Mouse (Mus musculus) MN1 (cell line): ENCODE data around the gene Tesk2.
A peak's percentile ranks its signal among the peaks of the same experiment; 100 is the strongest.
"Not testable (repeated sequence)": the region's sequence is repeated elsewhere in the genome, so short reads cannot be mapped to it uniquely, and the experiment has no call there.

Source experiments
- DNase-seq: peaks from one replicate; pipeline ENCODE4 v3.0.0-alpha.2; 2016; ENCODE audit warnings: low spot score

Gene Tesk2

DNA sequence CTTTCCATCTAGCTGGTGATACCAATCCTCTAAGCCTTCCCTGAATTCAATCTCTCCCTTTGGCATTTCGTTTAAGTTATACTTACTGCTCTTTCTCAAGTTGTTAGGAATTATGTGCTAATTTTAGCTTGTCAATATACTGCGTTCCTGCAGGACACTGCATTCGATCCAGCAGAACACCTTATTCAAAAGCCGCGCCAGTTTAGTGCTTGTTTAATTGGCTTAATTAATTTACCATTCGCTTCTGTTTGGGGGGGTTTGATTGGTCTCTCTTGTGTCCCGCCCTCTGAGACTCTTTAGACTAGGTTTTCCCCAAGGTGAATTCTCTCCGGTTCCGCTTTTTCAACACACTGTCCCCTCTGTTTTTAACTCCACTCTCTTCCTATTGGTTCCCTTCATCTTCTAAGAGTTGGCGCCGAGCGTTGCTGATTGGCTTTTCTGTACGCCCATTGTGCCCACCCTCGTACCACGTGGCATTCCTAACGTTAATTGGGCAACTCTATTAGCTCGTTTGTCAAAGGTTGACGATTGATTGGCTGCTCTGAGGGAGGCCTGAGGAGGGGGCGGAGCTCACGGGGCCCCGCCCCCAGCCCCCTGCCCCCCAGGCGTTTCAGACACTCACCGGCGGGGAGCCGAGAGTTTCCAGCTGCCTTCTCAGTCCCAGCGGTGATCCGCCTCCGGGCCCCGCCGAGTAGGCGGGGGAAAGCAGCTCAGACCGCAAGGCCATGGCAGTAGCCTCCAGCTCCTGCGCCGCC lies at the start of gene Tesk2:
TSS of gene Tesk2 (plus strand) at position 606 of the 755 bp plus-strand sequence.
- DNase-seq = peak; percentile 92

DNA sequence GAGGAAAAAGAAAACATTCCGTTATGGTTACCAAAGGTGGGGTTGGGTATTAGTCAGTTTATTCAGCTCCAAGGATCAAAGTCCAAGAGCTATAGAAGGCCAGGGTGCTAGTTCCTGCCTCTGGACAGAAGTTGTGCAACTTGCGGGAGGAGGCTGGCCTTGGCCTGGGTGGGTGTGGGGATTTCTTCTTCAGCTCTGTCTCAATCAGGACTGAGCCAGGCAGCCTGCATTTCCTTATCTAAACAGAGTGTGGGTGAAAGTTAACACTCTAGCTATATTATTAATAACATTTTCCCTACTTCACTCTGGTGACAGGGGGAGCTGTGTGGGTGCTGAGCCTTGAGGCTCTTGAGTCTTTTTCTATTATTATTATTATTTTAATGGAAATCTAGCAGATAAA lies 48.0 kb upstream of the Tesk2 start:
- DNase-seq = no peak

DNA sequence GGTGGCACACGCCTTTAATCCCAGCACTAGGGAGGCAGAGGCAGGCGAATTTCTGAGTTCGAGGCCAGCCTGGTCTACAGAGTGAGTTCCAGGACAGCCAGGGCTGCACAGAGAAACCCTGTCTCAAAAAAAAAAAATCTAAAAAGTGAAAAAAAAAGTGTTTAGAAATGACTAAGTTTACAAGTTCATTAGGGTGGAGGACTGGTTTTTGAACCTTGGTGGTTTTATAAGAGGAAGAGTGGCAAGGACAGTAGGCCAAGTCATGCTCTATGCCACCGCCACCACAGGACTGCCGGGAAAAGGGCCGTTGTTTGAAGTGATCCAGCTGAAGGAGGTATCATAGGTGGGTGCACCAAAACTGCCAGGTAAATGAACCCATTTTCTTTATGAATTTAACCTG lies 46.0 kb upstream of the Tesk2 start:
- DNase-seq = not testable (repeated sequence)

DNA sequence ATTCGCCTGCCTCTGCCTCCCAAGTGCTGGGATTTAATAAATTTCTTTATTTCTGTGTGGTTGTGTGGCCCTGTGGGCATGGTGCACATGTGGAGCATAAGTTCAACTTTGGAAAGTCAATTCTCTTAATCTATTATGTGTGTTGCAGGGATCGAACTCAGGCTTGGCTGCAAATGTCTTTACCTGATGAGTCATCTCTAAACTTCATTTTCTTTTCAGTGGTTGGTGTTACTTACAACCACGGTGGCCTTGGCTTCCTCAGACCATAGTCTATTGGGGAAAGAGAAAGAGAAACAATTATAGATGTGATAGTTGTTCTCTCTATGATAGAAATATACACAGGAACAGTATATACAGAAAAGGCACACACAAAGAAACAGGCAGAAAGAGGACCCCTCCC lies 44.7 kb upstream of the Tesk2 start:
- DNase-seq = no peak

GRCm38 (mm10) chr4:116677808-116678207 lies 42.9 kb upstream of the Tesk2 start:
- DNase-seq = no peak

- peak; percentile 34 for DNase-seq
These were observed 41.6 kb upstream of the Tesk2 start for GRCm38 (mm10) chr4:116679141-116679540.

DNA sequence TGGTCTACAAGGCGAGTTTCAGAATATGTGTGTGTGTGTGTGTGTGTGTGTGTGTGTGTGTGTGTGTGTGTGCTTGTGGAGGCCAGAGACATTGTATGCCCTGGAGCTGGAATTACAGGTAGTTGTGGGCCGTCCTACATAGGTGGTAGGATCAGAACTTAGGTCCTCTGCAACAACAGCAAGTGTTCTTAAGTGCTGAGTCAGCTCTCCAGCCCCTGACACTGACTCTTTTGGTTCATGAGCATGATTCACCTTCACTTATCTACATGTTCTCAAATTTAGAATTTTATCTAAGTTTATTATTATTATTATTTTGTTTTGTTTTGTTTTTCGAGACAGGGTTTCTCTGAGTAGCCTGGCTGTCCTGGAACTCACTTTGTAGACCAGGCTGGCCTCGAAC lies 40.2 kb upstream of the Tesk2 start:
- DNase-seq = not testable (repeated sequence)

GRCm38 (mm10) chr4:116683957-116684356 lies 36.8 kb upstream of the Tesk2 start:
- no peak for DNase-seq

DNA sequence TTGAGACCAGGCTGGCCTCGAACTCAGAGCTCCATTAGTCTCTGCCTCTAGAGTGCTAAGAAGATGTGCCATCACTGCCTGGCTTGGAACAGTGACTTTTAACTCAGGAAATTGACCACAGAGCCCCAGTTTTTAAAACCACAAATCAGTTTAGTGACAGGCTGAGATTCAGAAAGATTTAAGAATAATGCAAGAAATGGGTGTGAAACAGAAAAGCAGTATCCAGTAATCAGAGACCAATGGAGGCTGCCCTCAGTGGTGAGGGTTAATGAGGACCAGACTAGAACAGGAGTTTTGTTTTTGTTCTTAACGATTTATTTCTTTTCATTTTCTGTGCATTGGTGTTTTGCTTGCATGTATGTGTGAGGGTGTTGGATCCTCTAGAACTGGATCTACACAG lies 36.1 kb upstream of the Tesk2 start:
- no peak for DNase-seq

GRCm38 (mm10) chr4:116685402-116686061 lies 35.2 kb upstream of the Tesk2 start, which contains the start of gene Prdx1:
Gene Prdx1, plus strand, starts transcription at chr4:116685544.
- peak; percentile 88 for DNase-seq

DNA sequence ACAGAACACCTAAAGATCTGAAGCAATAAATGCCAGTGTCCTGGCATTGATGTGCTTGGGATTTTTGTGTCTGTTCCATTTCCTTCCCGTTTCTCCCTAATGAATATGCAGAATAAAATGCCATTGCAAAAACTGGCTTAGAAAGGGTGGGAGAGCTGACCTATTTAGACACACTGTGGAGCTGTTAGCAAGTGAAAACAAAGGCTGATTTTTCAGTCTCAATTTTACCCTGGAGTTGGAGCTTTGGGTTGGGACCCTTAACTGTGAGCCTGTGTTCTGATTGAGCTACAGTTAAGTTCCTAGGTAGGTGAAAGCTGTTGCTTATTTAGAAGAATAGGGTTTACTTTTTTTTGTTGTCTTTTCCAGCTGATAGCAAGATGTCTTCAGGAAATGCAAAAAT lies 33.7 kb upstream of the Tesk2 start:
- DNase-seq = no peak

GRCm38 (mm10) chr4:116689309-116689876 lies 31.4 kb upstream of the Tesk2 start:
- no peak for DNase-seq

DNA sequence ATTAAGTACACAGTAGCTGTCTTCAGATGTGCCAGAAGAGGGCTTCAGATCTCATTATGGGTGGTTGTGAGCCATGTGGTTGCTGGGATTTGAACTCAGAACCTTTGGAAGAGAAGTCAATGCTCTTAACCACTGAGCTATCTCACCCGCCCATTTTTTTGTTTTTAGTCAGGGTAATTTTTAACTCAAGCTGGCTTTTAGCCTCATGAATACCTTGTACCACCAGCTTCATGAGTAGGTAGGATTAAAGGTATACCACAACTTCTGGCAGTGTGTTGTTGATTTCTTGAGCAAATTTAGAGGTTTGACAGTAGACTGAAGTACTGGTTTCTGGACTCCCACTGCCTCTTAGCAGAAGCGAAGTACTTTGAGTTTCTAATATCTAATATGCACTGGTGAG lies 28.6 kb upstream of the Tesk2 start:
- no peak for DNase-seq

- DNase-seq = no peak
These were observed 27.0 kb upstream of the Tesk2 start for GRCm38 (mm10) chr4:116693785-116694184.

DNA sequence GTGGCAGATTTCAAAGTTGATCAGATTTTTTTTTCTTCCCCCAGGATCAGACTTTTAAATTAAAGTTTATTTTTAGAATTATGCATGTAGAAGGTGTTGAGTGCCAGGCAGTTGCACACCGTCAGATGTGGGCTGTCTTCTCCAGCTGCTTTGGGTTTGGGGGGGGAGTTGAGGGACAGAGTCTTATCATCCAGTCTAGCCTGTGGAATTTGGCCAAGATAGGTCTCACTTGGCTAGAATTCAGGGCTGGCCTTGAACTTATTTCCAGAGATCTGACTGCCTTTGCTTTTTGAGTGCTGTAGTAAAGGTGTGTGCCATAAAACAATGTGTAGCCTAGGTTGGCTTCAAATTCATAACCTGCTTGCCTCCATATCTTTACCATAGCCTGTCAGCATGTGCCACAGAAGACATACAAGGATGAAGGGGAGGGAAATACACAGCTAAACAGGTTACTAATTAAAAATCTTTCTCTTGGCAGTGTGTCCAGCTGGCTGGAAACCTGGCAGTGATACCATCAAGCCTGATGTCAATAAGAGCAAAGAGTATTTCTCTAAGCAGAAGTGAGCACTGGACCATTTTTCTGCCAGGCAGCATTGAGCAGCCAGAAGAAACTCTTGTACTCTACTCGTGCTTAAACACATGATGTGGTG lies 21.9 kb upstream of the Tesk2 start:
- DNase-seq = no peak

DNA sequence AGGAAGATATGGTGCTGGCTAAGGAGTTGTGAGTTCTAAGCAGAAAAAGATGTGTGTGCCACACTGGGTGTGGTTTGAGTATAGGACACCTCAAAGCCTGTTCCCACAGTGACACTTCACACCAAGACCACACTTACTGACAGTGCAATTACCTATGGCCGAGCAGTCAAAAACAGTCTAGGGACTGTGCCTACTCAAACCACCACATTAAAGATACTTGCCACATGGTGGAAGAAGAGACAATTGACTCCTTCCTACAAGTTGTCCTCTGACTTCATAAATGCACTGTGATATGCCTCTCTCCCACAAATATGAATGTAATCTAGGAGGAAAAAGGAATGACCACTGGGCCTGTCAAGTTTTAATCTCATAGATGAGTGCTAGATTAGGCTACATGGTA lies 19.8 kb upstream of the Tesk2 start:
- DNase-seq = no peak

- peak; percentile 58 for DNase-seq
These were observed 16.9 kb upstream of the Tesk2 start for GRCm38 (mm10) chr4:116703804-116704203.

DNA sequence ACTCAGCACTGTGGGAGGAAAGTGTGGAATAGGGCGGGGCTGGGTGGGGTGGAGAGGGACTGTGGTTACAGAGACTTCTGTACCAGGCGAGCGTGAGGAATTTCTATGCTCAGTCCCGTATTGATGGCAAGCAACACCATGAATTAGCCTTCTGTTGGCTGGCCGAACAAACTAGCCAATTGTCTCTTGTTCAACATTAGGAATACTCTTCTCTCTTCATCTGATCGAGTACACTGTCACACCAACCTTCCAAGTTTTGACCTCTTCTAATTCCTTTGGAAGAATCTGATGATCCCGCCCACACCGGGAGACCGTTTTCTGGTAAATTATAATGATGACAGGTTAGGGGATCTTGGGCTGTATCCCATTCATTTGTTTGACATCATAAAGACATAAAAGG lies 13.1 kb upstream of the Tesk2 start:
- no peak for DNase-seq

DNA sequence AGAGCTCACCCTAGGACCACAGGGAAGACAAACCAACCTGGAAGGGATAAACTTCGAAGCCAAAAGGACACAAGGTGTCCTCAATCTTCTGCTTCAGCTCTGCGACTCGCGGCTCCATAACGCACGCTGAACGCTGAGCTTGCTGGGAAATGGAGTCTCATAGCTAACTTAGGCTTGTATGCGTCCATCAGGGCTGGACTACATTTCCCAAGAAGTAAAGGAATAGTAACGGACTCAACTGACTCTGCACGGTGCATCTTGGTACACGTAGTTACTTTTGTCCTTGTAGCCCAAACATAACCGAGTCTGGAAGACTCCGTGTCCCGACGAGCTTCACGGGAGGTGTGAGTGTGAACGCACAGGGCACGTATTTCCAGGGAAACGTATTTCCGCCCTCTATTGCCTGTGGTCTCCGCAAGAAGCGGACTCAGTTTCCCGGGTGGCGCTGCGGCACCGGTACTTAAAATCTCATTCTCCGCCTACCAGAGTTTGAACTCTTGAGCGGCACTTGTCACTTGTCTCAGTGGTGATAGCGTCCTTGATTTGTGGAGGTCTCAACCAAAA lies 12.5 kb upstream of the Tesk2 start, which contains the start of the genes Mmachc and Ccdc163:
TSS of gene Mmachc (minus strand) at position 206 of the 564 bp plus-strand sequence.
TSS of gene Ccdc163 (plus strand) at position 309 of the 564 bp plus-strand sequence.
- peak; percentile 92 for DNase-seq

DNA sequence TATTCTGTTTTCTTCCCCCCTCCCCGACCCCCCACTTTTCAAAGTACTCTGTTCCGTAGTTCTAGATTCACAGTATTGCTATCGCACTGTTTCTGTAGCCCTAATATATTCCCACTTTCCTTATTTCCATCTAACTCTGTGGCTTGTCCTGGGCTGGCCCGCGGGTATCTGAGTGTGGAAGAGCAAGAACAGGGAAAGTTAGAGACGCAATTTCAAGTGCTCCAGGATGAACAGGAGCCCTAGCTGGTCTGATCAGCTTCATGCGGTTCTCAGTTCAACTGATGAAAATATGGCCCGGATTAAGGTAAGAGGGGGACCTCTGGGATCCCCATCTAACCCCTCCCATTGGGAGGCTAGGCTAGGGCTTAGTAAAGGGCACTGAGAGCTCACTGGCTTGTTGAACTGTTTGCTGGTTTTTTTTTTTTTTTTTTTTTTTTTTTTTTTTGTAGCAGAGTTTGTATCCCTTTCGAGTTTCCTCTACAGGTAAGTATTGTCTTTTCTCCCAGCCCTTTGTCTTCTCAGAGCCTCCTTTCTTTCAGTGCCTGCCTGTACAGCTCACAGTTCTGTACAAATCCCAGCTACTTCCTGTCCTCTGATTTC lies 11.9 kb upstream of the Tesk2 start:
- DNase-seq = no peak

GRCm38 (mm10) chr4:116710154-116710553 lies 10.6 kb upstream of the Tesk2 start:
- DNase-seq = no peak

- DNase-seq = no peak
These were observed 8.2 kb upstream of the Tesk2 start for GRCm38 (mm10) chr4:116712536-116712935.
